Mouse (Mus musculus): ENCODE results near the gene St6galnac5.

- TF ChIP-seq CTCF (IDR thresholded peaks at IDR 0.05; ENCODE audit: low read depth, low read length), result no peak
- no peak for TF ChIP-seq POLR2A (IDR thresholded peaks at IDR 0.05; ENCODE audit: insufficient read depth, low read length)
- TF ChIP-seq EP300 (IDR thresholded peaks at IDR 0.05; ENCODE audit: insufficient read depth, low read depth, low read length), result no peak
Measured at GRCm38 (mm10) chr3:152950299-152950698, 31.7 kb downstream of the St6galnac5 start.

Measured in ES-Bruce4 (cell line).